Mouse (Mus musculus): ENCODE results near the gene Gm13420.

DNA sequence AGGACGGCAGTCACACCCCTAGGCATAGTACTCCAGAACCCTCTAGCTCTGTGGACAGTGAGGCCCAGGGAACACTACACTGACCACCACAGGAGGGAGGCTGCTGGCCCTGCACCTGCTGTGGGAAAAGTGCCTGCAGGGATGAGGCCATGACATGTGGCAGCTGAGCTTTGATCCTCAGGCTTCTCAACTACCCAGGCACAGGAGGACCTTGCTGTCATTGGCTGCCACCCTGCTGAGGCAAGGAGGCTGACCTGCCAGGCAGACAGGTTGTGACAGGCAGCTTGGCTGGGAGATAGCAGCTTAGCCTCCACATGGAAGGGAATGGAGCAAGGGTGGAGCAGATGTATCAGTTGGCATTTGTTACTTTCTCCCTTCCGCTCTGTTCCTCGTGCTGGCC is 46.0 kb downstream of the Gm13420 start:
- TF ChIP-seq POLR2A (IDR thresholded peaks at IDR 0.05; ENCODE audit: extremely low read depth, insufficient read depth, low read length) (no peak), CTCF (IDR thresholded peaks at IDR 0.05; ENCODE audit: extremely low read depth, insufficient read depth, low read length) (no peak)

Measured in cortical plate, adult 2 months (tissue).